Mouse (Mus musculus) hindbrain, embryonic 14.5 days (tissue): ENCODE results near the gene Manba. TPM values are rescaled to one million over a fixed set of nuclear protein-coding genes. Genes with fewer than 3 reads are reported as not detected.
A peak's percentile ranks its signal among the peaks of the same experiment; 100 is the strongest.

Experiments used
- ATAC-seq: fragments of 200-750 bp; cut with Nextera tagmentation; 2 replicates; pipeline ENCODE4 v1.8.0; 2017; ENCODE audit warnings: moderate number of reproducible peaks, mild to moderate bottlenecking, moderate TSS enrichment, moderate library complexity; ENCODE audit not compliant: low FRiP score
- DNase-seq: peaks from one replicate; pipeline ENCODE4 v3.0.0-alpha.2; 2015; ENCODE audit warnings: low spot score
- H3K27ac ChIP-seq: fragments of 300-500 bp; sonication (generic); 2 replicates; pipeline ENCODE4 v1.5.1; 2014; ENCODE audit warnings: mild to moderate bottlenecking, moderate library complexity
- H3K27me3 ChIP-seq: fragments of 300-500 bp; sonication (generic); 2 replicates; pipeline ENCODE4 v1.6.1; 2014; ENCODE audit warnings: mild to moderate bottlenecking, low read length, mixed read lengths; ENCODE audit not compliant: control insufficient read depth, insufficient read depth
- H3K36me3 ChIP-seq: fragments of 300-500 bp; sonication (generic); replicated peaks from 2 replicates; pipeline ENCODE4 v1.6.1; 2014; ENCODE audit not compliant: control insufficient read depth, insufficient read depth
- H3K4me1 ChIP-seq: fragments of 300-500 bp; sonication (generic); replicated peaks from 2 replicates; pipeline ENCODE4 v1.6.1; 2014; ENCODE audit warnings: antibody characterized with exemption, low read length, mixed read lengths; ENCODE audit not compliant: control insufficient read depth, insufficient read depth
- H3K4me2 ChIP-seq: fragments of 300-500 bp; sonication (generic); replicated peaks from 2 replicates; pipeline ENCODE4 v1.6.1; 2014; ENCODE audit warnings: mild to moderate bottlenecking, moderate library complexity
- H3K4me3 ChIP-seq: fragments of 300-500 bp; sonication (generic); replicated peaks from 2 replicates; pipeline ENCODE4 v1.5.1; 2014; ENCODE audit warnings: mild to moderate bottlenecking, low read length
- H3K9ac ChIP-seq: fragments of 300-500 bp; sonication (generic); 2 replicates; pipeline ENCODE4 v1.6.1; 2014
- H3K9me3 ChIP-seq: fragments of 300-500 bp; sonication (generic); 2 replicates; pipeline ENCODE4 v1.6.1; 2016; ENCODE audit warnings: low read length; ENCODE audit not compliant: control insufficient read depth
- WGBS: fragments of 180-500 bp; shearing (Covaris S2); extraction: QIAGEN DNeasy Blood & Tissue Kit; methylation state at CpG from one replicate; pipeline ENCODE4 v1.1.7; 2014; 5-methylcytosine and 5-hydroxymethylcytosine counted together
- polyA plus RNA-seq: library from polyadenylated mRNA; unstranded; fragments of >200 nt; fragmentation: Nextera tagmentation; extraction: Ambion mirVana; gene quantifications from 2 replicates; pipeline ENCODE4 v1.2.1, GENCODE M21; 2014

Gene Manba
- polyA plus RNA-seq, 1 experiment from 2014 or later, result 8.1 TPM

DNA sequence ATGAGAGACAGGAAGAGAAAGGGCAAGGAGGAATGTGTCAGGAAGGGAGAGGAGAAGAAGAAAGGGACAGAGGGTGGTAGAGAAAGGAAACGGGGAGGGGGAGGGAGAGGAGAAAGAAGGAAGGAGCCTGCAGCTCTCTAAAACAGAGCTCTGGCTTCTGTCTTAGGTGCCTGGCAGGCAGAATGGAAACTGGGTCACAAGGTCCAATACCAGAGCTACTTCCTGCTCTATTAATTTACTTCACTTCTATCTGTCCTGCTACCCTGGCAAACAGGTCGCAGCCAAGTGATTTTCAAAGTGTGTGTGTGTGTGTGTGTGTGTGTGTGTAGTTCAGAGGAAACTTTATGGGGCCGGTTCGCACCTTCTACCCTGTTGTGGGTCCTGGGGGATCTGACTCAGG, 93.8 kb downstream of the Manba start:
- no peak for DNase-seq
- H3K9ac ChIP-seq, result no peak overlapping the region
- no peaks in the 10 kb centered on the region for H3K27me3 ChIP-seq
- no peaks in the 10 kb centered on the region for H3K9me3 ChIP-seq
- no peak for ATAC-seq
- no peak overlapping the region for H3K4me2 ChIP-seq
- H3K4me3 ChIP-seq, result no peak overlapping the region
- H3K36me3 ChIP-seq, result peaks cover 6% of the 10 kb centered on the region
- whole genome bisulfite sequencing, result 66% methylated on average over 4 of the region's 4 CpGs
- H3K4me1 ChIP-seq, result 0 out of 2 replicates have a peak, but pooled peaks cover 3% of the 10 kb centered on the region
- no peak overlapping the region for H3K27ac ChIP-seq

DNA sequence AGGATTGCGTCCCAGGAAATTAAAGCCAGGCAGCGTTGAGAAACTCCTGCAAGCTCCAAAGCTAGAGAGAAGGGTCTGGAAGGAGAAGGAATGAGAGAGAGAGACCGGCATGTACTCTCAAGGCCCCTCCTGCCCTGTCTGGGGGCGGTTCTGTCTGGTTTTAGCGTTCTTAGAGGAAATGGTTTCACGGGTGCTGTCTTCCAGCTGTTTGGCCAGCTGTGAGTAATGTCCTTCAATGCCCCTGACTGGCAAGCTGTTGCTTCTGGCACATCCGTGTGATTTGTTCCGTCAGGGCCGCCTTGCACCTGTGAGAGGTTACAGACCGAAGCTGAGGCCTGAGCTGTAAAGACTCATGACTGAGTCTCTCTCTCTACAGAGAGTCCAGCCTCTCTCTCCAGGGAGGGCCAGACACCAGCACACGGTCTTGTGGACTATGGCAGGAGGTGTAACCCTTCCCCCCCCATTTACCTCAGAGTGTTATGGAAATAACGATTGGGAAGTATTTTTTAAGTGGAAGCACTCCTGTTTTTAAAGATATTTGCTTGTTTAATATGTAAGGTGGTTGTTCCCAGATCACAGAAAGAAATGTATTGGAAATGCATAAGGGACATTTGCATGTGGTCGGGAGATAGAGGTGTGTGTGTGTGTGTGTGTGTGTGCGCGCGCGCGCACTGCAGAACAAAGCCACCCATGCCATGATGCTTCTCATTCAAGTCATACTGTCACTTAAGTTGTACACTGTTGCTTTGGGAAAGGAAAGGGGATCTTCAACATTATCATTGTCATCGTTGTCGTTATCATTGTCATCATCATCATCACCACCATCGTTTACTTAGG, 95.2 kb downstream of the Manba start:
- 82% methylated on average over 21 of the region's 21 CpGs for whole genome bisulfite sequencing
- peaks cover 18% of the 10 kb centered on the region for H3K36me3 ChIP-seq
- no peaks in the 10 kb centered on the region for H3K9me3 ChIP-seq
- no peak overlapping the region for H3K9ac ChIP-seq
- no peak overlapping the region for H3K4me2 ChIP-seq
- H3K4me3 ChIP-seq, result no peak overlapping the region
- H3K4me1 ChIP-seq, result 0 out of 2 replicates have a peak, but pooled peaks cover 3% of the 10 kb centered on the region
- no peak overlapping the region for H3K27ac ChIP-seq
- ATAC-seq (no peak), DNase-seq (no peak)
- H3K27me3 ChIP-seq, result no peaks in the 10 kb centered on the region

DNA sequence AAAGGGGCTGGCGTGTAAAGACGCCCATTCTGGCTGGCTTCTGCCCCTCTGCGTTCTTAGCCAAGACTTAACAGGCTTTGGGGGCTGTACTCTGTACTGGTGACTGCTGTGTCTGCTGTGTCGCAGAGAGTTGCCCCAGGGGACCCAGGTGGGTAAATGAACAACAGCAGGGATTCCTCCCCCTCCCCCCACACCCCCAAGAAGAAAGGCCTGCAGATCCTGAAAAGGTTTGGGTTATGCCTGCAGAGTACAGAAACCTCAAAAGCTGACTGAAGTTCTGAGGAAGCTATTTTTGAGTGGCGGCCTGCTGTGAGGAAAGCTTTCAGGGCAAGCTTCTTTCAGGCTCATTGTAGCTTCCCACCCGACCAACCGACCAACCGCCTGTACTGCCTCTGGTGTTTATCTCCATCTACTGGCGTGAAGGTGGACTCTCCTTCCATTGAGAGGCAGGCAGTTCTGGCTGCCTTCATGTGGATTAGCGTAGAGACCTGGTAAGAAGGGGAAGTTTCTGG, 96.3 kb downstream of the Manba start:
- no peak overlapping the region; the same call in 1 of the 2 replicates for H3K27ac ChIP-seq
- WGBS, result 10% methylated on average over 10 of the region's 10 CpGs
- peak; percentile 75 for ATAC-seq

DNA sequence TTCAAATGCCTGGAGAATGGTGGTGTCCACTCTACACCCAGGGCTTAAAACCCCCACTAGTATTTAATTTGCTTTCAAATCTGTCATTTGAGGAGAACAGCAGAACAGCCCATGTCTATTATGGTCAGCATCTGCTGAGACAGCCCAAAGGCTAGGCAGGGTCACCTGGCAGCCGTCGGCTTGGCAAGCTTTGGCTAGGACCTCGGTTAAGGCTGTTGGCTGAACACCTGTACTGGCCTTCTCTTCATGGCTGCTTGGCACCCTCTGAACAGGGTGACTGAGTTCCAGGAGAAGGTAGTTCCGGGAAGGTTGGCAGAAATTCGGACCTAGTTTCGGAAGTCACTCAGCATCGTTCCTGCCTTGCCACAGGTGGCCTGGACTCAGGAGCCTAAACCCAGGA, 96.8 kb downstream of the Manba start:
- H3K36me3 ChIP-seq, result peaks cover 30% of the 10 kb centered on the region
- H3K4me3 ChIP-seq, result no peak overlapping the region
- ATAC-seq (no peak), DNase-seq (no peak)
- H3K9ac ChIP-seq, result no peak overlapping the region
- H3K9me3 ChIP-seq, result no peaks in the 10 kb centered on the region
- no peak overlapping the region for H3K4me2 ChIP-seq
- H3K27ac ChIP-seq, result no peak overlapping the region
- 0 out of 2 replicates have a peak, but pooled peaks cover 3% of the 10 kb centered on the region for H3K4me1 ChIP-seq
- WGBS, result 91% methylated on average over 7 of the region's 7 CpGs
- H3K27me3 ChIP-seq, result no peaks in the 10 kb centered on the region

More for the DNA sequence above, 96.3 kb downstream of the Manba start:
- Histone ChIP-seq H3K9ac (no peak overlapping the region), H3K4me2 (no peak overlapping the region; the same call in 1 of the 2 replicates), H3K36me3 (peaks cover 24% of the 10 kb centered on the region), H3K4me3 (no peak overlapping the region), H3K27me3 (no peaks in the 10 kb centered on the region), H3K9me3 (no peaks in the 10 kb centered on the region), H3K4me1 (0 out of 2 replicates have a peak, but pooled peaks cover 3% of the 10 kb centered on the region)
- peak; percentile 67 for DNase-seq

DNA sequence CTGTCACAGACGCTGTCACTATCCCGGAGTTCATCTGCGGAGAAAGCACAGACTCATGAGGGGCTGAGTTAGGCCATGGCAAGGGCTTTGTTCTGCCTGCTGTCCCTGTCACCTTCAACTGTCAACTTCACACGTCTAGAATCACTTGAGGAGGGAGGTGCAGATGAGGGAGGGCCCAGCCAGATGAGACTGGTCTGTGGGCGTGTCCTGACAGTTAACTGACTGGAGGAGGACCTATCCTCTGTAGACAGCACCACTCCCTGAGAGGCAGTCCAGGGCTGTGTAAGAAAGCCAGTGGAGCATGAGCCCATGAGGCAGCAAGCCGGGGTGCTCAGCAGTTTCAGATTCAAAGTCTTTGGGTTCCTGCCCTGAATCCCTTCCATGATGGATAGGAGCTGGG, 100.1 kb downstream of the Manba start:
- Histone ChIP-seq H3K27me3 (no peaks in the 10 kb centered on the region), H3K36me3 (peaks cover 54% of the 10 kb centered on the region), H3K27ac (no peak overlapping the region), H3K4me2 (no peak overlapping the region), H3K9ac (no peak overlapping the region), H3K9me3 (no peaks in the 10 kb centered on the region), H3K4me3 (no peak overlapping the region), H3K4me1 (0 out of 2 replicates have a peak, but pooled peaks cover 3% of the 10 kb centered on the region)
- DNase-seq (no peak), ATAC-seq (no peak)
- WGBS, result 49% methylated on average over 6 of the region's 6 CpGs

DNA sequence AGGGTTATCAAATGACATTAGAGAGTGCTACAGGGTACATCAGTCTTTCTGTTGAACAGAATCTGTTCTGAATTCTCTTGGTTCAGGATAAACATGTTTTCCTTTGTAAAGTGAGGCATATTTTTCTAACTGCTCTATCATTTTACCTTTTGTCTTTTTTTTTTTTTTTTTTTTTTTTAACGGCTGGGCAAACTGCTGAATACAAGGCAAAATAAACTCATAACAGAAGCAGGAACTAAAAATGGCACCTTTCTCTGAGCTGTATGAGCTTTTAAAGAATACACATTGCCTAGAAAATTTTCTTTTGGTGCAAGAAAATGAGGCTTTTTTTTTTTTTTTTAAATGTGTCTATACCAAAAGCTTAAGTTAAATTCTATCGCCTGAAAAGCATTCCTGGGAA, 100.6 kb downstream of the Manba start:
- H3K4me1 ChIP-seq, result 0 out of 2 replicates have a peak, but pooled peaks cover 3% of the 10 kb centered on the region
- H3K4me2 ChIP-seq, result no peak overlapping the region
- H3K4me3 ChIP-seq, result no peak overlapping the region
- no peak overlapping the region for H3K9ac ChIP-seq
- ATAC-seq (no peak), DNase-seq (no peak)
- WGBS, result 93% methylated on average over 2 of the region's 2 CpGs
- no peaks in the 10 kb centered on the region for H3K9me3 ChIP-seq
- peaks cover 57% of the 10 kb centered on the region for H3K36me3 ChIP-seq
- no peak overlapping the region for H3K27ac ChIP-seq
- H3K27me3 ChIP-seq, result no peaks in the 10 kb centered on the region

DNA sequence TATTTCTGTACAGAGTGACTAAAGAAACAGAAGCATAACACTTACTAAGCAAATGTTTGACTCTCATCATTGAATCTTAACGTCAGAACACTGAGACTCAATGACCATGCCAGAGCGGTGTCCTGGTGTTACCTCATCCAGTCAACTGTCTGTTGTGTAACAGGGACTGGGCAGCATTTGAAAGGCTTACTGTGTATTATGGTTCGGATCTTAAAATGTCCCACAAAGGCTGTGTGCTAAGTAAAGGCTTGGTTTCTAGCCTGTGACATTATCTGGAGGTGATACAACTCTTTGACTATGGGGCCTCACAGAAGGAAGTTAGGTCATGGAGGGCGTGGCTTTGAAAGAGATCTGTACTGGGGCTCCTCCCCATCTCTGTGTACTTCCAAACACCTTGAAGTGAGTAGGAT, 101.1 kb downstream of the Manba start:
- Histone ChIP-seq H3K9ac (no peak overlapping the region), H3K4me2 (no peak overlapping the region), H3K9me3 (no peaks in the 10 kb centered on the region), H3K4me1 (0 out of 2 replicates have a peak, but pooled peaks cover 2% of the 10 kb centered on the region), H3K27me3 (no peaks in the 10 kb centered on the region), H3K4me3 (no peak overlapping the region), H3K36me3 (peaks cover 59% of the 10 kb centered on the region), H3K27ac (no peak overlapping the region)
- ATAC-seq (no peak), DNase-seq (no peak)
- WGBS, result 87% methylated on average over 4 of the region's 4 CpGs

DNA sequence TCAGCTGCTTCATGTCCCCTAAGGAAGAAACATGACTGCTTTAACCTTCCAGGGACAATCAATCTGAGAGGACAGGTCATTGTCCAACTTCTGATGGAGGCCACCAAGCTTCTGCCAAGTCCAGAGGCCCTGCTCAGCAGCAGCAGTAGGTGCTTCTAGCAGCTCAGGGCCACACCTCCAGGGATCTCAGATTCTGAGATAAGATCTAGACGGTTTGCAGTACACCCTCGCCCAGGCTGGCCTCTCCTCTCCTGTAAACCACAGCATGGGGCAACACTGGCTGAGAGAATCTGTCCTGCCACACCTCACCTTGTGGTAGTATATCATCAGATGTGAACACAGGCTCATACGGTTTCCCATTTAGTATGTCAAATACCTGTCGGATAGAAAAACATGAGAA, 105.1 kb downstream of the Manba start:
- H3K27ac ChIP-seq, result no peak overlapping the region
- no peaks in the 10 kb centered on the region for H3K9me3 ChIP-seq
- no peak overlapping the region for H3K9ac ChIP-seq
- H3K4me2 ChIP-seq, result no peak overlapping the region
- H3K36me3 ChIP-seq, result peaks cover 63% of the 10 kb centered on the region
- DNase-seq, result no peak
- no peak overlapping the region for H3K4me3 ChIP-seq
- no peaks in the 10 kb centered on the region for H3K4me1 ChIP-seq
- 91% methylated on average over 4 of the region's 4 CpGs for WGBS
- no peaks in the 10 kb centered on the region for H3K27me3 ChIP-seq
- ATAC-seq, result no peak

DNA sequence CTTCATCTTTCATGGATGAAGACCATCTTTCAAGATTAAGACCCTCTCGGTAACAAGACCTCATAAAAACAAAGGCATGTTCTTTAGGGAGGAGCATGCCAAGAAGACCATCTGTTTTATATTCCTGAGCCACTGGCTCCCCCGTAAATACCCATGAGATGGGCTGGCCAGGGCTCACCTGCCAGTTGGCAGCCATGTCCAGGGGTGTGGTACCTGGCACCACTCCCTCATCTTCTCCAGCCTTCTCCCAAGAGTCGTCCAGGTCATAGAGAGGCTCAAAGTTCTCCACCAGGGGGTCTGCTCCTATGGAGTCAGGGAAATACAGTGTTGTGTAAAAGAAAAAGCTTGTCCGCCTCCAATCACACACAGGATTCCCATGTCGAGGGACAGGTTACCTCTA, 106.0 kb downstream of the Manba start:
- Histone ChIP-seq H3K9me3 (no peaks in the 10 kb centered on the region), H3K4me1 (no peaks in the 10 kb centered on the region), H3K36me3 (peaks cover 58% of the 10 kb centered on the region), H3K9ac (no peak overlapping the region), H3K4me2 (no peak overlapping the region), H3K27ac (no peak overlapping the region), H3K4me3 (no peak overlapping the region), H3K27me3 (no peaks in the 10 kb centered on the region)
- WGBS, result 82% methylated on average over 5 of the region's 5 CpGs
- ATAC-seq (0 out of 2 replicates have a peak, but pooled peaks have one; percentile 2), DNase-seq (no peak)
